Mouse (Mus musculus) heart, postnatal 0 days (tissue): Measurements from ENCODE around the gene Sarm1.
"Not testable (repeated sequence)": the region's sequence is repeated elsewhere in the genome, so short reads cannot be mapped to it uniquely, and the experiment has no call there.

Experiments
- CTCF ChIP-seq: IDR thresholded peaks from 2 replicates; pipeline ENCODE4 v1.5.1; 2016; ENCODE audit warnings: antibody characterized with exemption, control low read depth, low read depth
- EP300 ChIP-seq: IDR thresholded peaks from 2 replicates; pipeline ENCODE4 v1.6.1; 2016; ENCODE audit warnings: antibody characterized with exemption, low read depth

GRCm38 (mm10) chr11:78531515-78531914 lies 34.0 kb upstream of the Sarm1 start:
- TF ChIP-seq CTCF, EP300: not testable (repeated sequence)
